Mouse (Mus musculus): ENCODE measurements around the gene Ren1. TPM values are rescaled to one million over a fixed set of nuclear protein-coding genes. Genes with fewer than 3 reads are reported as not detected.

Gene Ren1
- total RNA-seq, 2 experiments from 2014 or later: 0.94 to 5.1 TPM

DNA sequence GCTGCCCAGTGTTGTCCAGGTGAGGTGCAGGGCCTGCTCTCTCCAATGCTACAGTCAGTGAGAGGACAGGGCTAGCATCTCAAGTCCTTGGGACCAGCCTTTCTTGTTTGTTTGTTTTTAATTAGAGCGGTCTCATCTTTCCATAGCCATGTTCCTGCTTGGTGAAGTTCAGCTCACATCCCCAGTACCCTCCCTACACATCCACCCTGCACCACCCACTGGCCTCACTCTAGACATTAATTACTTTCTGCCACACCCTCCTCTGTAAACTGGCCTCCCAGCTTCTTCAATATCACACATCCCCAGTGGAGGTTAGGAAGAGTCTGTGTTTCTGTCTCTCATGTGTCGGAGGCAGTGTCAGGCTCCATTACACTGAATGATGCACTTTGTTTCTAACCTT, 6.0 kb upstream of the Ren1 start:
- DNase-seq: no peak

DNA sequence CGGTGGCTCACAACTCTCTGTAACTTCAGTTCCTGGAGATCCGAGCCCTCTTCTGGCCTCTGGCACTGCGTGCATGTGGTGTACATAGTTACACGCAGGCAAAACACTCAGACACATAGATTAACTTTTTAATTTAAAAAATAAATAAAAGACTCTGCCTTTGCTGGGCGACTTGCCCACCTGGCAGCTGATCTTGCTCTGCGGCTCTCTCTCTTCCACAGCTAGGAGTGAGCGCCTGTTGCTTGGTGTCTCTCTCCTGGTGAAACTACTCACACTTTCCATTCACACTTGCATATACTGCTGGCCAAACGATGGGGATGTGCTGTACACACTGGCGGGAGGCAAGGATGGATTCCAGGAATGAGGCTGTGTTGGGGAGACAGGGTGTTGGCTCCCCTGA, 3.8 kb upstream of the Ren1 start:
- DNase-seq: no peak

DNA sequence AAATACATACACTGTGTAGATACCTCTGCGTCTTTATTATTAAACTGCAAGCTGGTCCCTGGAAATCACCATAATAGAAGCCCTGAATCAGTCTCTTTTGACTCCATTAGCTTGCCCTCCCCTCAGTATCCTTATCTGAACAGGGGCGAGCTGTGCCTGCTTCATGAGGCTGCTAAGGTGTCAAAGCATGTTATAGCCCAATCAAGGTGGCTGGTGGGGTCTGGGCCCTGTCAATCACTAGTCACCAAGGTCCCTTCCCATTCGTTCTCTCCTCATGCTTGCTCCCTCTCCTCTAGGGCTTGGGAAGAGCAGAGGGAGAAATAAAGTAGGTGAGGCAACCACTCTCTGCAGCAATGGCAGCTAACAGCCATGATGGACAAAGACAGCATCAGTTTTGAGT, 3.1 kb upstream of the Ren1 start:
- no peak for DNase-seq

DNA sequence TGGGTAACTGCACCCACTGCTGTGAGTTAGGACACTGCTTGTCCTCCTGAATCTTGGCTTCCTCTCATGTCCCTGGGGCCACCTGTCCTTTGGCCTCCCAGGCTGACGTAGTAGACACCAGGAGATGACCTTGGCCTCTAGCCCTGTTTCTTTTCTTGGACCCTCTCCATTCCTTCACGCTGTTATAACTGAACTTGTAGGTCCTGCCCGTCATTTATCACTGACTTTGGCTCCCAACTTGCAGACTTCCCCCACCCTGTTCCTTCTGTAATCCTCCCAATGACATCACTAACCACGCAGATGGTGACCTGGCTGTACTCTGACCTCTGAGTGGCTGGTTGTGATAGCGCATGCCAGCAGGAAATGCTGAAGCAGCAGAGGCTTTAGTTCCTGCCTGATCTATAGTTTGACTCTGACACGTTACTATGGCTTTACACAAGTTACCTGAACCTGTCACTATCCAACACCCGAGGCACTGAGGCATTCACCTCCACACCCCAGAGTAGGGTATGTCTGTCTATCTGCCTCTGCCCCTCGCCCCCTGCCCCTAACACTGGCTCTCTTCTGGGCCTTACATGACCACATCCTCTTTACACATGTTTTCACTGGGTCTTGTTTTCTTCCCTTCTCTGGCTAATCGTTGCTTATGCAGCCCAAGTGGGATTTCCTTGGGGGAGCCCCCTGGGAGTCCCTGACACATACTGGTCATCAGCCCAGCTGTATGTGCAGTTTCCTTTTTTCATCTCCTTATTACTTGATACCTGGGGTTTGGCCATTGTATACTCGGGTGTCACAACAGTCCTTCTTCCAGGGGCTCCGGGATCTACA, 2.4 kb upstream of the Ren1 start:
- peak; percentile 52 for DNase-seq

DNA sequence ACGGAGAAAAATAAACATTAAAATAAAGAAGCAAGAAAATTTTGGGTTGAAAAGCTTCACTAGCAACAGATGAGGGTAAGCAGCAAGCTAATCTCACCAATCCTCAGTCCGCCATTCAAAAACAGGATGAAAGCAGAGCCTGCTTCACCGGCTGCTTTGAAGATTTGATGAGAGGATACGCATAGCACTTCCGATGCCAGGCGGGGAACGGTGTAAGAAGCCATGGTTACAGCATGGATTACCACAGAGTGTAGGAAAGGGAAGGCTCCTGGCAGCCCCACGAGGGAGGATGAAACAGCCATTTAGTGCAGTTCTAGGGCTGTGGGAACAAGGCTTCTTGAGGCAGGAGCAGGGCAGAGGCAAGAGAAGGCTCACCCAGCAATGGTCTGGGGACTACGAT, 1.5 kb downstream of the Ren1 start:
- DNase-seq: no peak

DNA sequence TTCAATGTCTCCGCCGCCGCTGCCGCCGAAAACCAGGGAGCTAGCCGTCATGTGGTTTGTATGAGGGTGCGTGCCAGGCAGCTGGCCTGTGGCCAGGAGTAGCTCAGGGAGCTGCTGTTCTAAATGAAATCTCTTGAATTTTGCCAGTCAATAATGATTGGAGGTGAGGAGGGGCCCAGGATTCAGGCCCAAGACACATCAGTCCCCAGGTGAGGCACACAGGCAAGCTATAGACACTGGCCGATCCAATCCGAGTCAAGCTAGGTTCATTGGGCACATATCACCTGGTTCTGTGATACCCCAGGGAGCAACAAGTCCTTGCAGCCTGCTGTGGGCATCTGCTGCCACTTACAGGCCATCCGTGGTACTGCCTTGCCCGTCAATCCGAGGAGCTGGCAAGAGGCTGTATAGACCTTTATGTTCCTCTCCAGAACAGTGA, 3.1 kb downstream of the Ren1 start:
- peak; percentile 91 for DNase-seq

DNA sequence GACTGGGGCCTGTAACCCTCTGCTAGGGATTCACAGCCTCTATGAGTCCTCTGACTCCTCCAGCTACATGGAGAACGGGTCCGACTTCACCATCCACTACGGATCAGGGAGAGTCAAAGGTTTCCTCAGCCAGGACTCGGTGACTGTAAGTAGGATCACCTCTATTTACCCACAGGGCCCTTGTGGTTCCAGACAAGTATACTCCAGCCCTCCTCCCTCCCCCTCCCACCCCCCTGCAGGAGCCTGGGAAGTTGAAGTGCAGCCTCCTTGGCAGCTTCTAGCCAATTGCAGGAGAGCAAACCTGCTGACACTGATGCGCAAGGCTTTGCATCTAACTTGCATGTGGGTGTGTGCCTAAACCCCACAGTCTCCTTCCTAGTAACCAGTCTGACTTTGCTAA, 5.2 kb downstream of the Ren1 start:
- no peak for DNase-seq

DNA sequence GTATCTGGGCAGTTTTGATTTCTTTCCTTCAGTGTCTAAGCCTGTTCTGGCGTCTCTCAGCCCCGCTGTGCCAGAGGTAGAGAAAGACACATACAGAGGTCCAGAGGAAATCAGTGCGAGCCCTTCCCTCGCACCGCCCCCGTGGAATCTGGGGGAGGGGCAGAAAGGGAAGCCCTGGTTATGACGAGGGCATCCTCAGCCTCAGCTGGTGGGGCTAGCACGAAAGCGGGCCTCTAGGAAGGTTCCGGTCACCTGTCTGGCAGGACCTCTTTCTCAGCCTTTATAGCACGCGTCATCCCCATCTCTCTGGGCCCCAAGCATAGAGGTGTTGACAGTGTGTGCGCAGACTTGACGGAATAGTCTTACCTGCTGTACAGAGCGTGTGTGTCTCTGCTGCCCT, 5.6 kb downstream of the Ren1 start:
- no peak for DNase-seq

DNA sequence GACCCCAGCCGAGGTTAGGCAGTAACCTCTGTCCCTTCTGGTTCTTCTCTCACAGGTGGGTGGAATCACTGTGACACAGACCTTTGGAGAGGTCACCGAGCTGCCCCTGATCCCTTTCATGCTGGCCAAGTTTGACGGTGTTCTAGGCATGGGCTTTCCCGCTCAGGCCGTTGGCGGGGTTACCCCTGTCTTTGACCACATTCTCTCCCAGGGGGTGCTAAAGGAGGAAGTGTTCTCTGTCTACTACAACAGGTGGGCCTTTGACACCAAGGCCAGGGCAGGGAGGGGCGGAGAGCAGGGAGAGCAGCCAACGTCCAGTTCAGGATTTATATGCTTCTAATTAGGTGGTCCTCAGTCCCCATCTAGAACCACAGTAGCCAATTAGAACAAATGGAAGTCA, 6.0 kb downstream of the Ren1 start:
- no peak for DNase-seq

DNA sequence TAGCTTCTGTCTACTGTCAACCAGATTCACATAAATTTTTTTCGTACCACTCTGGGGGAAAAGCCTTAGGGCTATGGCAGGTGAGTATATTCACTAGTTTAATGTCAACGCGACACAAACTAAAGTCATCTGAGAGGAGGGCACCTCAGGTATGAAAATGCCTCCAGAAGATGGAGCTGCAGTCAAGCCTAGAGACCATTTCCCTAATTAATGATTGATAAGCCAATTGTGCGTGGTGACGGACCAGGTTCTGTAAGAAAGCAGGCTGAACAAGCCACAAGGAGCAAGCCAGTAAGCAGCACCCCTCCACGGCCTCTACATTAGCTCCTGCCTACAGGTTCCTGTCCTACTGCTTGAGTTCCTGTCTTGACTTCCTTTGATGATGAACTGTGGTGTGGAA, 10.7 kb downstream of the Ren1 start:
- no peak for DNase-seq

DNA sequence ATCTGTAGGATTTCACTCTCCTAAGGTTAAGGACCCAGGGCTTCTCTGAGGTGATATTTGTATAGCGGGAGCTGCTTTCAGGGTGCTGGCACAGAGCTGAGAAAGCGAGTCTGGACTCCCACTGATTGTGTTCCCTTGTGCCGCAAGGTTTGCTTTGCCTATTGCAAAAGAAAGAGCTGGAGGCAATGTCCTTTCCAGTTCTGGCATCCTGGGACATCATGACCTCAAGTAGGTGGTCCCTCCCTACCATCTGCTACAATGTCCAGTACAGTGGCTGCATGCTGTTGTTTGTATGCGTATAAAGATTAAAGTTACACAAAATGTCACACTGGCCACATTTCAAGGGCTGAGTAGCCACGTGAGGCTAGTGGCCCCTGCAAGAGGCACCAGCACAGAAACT, 11.8 kb downstream of the Ren1 start:
- no peak for DNase-seq

DNA sequence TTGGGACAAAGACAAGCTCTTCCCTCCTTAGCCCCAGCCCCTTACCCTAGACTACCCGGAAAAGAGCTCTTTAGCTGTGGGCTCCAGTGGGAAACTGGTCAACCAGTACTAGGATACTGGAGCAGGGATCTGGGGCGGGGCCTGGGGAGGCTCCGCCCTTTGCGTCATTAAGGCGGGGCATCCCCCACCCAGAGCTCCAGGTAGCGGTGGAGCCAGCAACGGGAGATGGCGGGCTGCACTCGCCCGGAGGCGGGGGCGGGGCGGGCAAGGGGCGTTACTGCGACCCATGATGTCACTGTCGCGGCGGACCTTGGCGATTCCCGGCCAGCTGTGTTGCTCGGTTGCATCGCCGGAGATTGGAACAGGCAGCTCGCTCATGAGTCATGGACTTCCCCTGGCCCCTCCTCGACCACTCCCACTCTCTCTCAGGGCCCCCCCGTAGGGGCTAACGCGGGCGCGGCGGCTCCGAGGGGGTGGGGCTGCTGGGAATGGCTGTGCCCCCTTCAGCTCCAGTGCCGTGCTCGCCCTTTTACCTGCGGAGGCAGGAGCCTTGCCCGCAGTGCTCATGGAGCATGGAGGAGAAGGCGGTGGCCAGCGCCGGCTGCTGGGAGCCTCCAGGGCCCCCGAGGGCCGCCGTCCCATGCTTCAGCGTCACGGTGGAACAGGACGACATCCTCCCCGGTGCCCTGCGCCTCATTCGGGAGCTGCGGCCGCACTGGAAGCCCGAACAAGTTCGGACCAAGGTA, 13.1 kb downstream of the Ren1 start, which contains the start of gene Etnk2:
Gene Etnk2 (plus strand): TSS at position 297 of the 746 bp plus-strand sequence.
- peak; percentile 92 for DNase-seq

DNA sequence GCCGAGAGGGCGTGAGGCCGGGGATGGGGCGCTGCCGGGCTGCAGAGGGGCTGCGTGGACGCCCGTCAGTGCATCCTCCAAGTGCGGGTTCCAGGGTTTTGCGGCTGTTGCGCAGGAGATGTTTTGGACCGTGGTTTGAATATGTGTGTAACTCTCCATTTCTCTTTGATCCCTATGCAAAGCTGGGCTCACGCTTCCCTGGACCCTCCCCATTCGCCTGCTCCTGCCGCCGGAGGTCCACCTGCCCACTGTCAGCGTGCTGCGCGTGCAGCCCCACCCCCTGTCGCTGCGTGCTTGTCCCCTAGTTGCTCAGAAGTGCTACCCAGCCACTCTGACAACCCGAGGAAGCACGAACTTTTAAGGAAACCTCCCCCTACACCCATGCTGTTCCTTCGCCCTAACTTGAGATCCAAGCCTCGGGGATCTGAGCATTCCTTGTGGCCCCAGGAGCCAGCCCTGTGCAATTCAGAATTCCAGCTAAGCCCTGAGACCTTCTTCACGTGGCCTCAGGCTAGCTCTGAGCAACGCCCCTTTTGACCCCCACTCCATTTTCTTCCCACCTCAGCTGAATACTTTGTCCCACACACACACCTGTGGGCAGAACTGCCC, 13.8 kb downstream of the Ren1 start:
- no peak for DNase-seq

DNA sequence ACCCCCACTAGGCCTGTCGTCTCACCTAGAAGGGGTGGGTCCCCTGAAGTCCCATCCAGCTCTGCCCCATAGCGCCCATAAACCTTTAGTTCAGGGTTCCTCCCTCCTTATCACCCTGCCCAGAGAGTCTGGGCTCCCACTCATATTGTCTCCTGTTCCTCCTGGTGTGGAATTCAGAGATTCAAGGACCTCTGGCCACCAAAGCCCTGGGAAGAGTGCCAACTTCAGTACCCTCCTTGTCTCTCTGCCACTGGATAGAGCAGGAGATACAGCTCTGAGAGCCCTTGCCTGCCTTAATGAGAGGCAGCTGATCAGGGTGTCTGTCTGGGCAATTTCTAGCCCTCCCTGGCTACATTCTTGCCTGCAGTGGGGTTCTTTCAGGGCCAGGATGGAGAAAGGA, 14.6 kb downstream of the Ren1 start:
- DNase-seq: peak; percentile 45

DNA sequence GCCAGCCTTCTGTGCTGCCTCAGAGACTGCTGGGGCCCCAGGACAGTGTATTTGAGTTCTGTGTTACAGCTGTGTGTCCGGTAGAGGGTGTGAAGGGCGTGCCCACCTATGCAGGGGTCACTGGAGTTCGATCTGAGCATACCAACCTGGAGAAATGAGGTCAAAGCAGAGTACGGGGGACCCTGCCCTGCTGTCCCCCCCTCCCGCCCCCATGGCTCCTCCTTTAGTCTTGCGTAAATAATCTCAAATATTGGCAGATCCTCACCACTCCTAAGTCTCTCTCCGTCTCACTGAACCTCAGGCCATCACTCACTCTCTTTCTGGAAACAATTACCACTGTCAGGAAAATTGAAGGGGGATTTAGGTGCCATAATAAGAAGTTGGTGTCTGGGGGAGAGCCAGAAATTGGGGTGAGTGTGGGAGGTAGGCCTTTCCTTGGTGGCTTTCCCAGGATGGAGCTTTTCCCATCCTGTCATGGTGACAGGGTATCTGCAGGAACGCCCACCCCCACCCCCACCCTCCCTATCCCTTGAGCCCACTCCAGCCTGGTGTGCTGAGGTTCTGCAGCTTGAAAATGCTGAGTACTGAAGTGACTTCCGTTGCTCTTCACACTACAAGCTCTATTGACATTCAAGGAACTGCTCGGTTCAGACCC, 16.8 kb downstream of the Ren1 start:
- DNase-seq: no peak

DNA sequence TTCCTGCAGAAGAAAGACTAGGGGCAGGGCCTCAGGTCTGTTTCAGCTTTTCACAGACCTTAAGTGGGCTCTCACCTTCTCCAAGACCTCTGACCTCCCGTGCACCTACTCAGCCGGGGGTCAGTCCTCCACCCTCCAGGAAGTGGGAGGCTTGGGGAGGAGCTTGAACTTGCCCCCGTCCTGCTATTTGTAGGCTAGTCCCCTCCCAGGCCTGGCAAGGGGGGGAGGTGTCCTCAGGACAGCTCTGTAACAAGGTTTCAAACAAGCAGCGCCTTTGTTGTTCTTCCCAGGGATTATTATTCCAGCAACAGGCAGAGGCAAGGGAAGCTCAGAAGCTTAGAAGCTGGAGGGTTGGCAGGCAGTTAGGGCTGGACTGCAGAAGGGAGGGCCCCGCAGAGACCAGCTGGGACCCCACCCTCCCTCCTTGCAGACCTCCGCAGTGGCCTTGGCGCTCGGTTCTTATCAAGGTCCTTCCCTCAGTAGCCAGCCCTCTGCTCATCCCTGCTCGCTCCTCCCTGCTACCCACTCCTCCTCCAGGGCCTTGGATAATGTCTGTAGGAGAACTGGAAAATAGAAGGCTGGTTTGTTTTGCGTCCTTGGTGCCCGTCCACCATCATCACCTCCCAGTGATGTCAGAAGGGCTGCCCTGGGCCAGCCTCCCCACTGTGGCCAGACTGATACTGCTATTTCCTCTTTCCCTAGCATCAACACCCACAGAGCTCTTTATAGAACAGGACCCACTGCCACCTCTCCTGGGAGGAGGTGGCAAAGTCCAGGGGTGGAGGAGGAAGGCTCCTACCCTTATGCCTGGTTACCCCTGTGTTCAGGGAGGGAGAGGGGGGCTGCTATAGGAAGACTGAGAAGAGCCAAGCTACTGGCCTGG, 17.5 kb downstream of the Ren1 start:
- peak; percentile 57 for DNase-seq

DNA sequence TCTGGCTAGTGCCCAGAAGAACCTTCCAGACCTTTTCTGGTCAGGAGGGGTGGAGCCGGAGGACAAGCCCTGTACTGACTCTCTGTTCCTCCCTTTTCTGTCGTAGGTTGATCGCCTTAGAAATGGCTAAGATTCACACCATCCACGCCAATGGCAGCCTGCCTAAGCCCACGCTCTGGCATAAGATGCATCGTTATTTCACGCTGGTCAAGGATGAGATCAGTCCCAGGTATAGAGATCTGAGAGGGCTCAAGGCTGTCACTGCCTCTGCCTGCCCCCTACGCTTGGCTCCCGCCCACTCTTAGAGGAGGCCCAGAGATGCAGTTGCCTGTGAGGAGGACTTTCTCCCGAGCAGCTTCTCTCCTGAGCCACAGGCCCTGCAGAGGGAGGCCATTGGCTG, 18.3 kb downstream of the Ren1 start:
- DNase-seq: peak; percentile 45

DNA sequence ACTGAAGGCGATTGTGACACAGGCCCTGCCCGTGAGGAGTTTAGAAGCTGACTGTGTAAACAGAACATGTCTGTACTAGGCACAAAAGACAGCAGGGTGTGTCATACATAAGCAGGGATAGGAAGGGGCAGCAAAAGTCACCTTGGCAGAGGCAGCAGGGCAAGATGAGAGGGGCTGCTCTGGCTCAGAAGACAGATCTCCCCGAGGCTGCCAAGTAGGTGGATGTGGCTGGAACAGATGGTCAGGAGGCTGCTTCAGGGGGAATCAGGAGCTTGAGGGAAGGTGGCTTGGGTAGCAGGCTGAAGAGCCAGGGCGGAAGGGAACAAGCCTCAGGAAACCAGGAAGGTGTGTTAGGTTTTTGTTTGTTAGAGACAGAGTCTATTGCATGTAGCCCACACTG, 20.0 kb downstream of the Ren1 start:
- DNase-seq: no peak

DNA sequence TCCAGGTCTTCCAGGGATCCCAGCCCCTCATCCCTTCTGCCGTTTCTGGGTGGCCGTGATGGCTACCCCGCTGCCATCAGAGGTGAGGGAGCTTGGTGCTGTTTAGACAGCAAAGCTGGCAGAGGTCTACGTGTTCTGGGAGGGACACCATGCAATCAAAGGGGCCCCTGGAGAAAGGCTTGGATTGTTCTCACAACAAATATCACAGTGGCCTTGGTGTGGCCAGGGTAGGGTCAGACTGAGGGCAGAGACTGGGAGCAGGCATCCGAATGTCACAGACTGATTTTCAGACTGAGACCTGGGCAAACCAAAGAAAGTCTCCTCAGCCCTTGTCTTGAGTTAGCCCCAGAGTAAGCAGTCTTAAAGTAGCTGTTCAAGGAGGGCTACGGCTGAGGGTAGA, 21.1 kb downstream of the Ren1 start:
- no peak for DNase-seq

DNA sequence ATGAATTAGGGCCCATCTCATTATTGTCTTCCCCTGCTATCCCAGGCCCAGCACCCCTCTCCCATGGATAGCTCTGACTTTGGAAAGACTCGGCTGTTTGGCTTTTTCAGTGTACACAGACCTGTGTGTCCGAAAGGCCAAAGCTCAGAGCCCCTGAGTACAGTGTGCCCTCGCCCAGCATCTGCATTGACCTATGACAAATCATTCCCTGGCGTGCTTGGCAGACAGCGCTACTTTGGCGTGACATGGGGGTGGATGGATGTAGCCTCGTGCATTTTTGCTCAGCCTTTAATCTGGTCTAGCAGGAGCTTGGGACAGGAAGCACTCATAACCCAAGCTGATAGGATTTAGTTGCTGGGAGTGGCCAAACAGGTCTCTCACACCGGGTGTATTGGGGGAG, 21.8 kb downstream of the Ren1 start:
- peak; percentile 60 for DNase-seq

DNA sequence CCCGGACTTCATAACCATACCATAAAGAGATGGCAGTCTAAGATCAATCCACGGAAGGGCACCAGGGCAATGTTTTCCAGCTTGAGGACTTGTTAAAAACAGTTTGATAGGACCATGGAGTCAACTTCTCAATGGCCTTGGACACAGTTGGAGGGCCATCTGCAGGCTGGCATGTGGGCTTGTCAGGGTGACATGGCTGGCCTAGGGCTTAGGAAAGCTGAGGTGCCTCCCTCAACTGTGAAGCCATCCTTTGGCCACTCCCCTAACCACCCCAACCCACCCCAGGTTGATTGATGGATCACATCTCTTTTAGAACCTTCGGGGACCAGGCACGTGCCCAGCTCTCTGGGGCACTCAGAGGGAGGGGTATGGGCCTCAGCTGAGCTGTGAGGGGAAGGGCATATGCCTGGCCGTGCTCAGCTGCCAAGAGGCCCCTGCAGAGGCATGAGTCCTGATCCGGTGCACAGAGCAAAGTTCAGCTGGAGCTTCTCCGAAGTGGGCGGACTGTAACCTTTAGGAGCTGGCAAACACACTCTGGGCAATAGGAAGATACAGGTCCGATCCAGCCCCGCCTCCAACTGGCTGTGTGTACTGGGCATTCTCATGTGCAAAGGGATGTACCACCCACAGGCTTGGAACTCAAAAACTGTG, 25.5 kb downstream of the Ren1 start:
- DNase-seq: no peak
